Mouse (Mus musculus) brain, embryonic 14.5 days (tissue): ENCODE measurements around the gene Epx.

Source experiments
- CTCF ChIP-seq: fragments of 200-500 bp; IDR thresholded peaks from 2 replicates; pipeline ENCODE4 v1.5.1; 2012; ENCODE audit warnings: inconsistent platforms, mild to moderate bottlenecking, moderate library complexity, borderline replicate concordance; ENCODE audit not compliant: insufficient read depth, insufficient read length; ENCODE audit errors: extremely low read depth
- POLR2A ChIP-seq: fragments of 200-500 bp; IDR thresholded peaks from 2 replicates; pipeline ENCODE4 v1.6.1; 2012; ENCODE audit warnings: mild to moderate bottlenecking, inconsistent platforms, borderline replicate concordance; ENCODE audit not compliant: poor library complexity, insufficient read depth, insufficient read length, severe bottlenecking; ENCODE audit errors: extremely low read depth

GRCm38 (mm10) chr11:87883493-87883892 lies 8.2 kb upstream of the Epx start:
- TF ChIP-seq POLR2A = no peak
- peak; percentile 60; the same call in 1 of the 2 replicates for TF ChIP-seq CTCF
